Mouse (Mus musculus): ENCODE results near the gene Mien1.

DNA sequence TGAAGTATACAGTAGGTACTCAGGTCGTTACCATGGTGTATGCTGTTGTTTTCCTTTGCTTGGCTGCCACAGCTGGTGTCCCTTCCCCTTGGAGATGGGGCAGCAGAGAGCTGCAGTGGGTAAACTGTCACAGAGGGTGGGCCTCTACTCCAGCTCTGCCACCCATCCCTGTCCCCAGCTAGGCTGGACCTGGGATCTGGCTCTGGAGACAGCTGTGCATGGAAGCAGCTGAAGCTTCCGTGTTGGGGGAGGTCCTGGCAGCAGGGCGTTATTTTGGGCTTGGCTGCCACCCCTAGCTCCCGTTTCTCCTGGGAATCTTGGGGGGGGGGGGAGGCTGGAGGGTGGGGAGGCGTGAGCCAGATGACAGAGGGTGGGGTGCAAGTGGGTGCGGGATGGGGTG is 20.5 kb downstream of the Mien1 start:
- TF ChIP-seq GATA1 (IDR thresholded peaks at IDR 0.05; ENCODE audit: borderline replicate concordance, low read length): no peak
- TF ChIP-seq FLI1 (IDR thresholded peaks at IDR 0.05; ENCODE audit: low read length): no peak
